Mouse (Mus musculus) layer of hippocampus, adult 8-10 months (tissue): ENCODE measurements around the gene Cyp2d11. TPM values are rescaled to one million over a fixed set of nuclear protein-coding genes. Genes with fewer than 3 reads are reported as not detected.
"Not testable (repeated sequence)": the region's sequence is repeated elsewhere in the genome, so short reads cannot be mapped to it uniquely, and the experiment has no call there.

Source experiments
- DNase-seq, 2 experiments: peaks; one replicate each; pipeline ENCODE4 v3.0.0; 2022; ENCODE audit warnings: low spot score in 2 of 2
- total RNA-seq, 4 experiments: library from RNA; stranded (reverse); gene quantifications; 2 replicates each; pipeline ENCODE4 v1.2.4; 2022

The Cyp2d11 gene
- total RNA-seq, 4 experiments from 2014 or later, result 0.45 TPM; not detected in 3

- no peak for DNase-seq
Measured at GRCm38 (mm10) chr15:82379871-82380713, 13.7 kb downstream of the Cyp2d11 start, which contains the start of gene Cyp2d22. Gene Cyp2d22 (minus strand): TSS chr15:82380260.

GRCm38 (mm10) chr15:82379511-82379870, 14.3 kb downstream of the Cyp2d11 start:
- DNase-seq, result no peak

DNA sequence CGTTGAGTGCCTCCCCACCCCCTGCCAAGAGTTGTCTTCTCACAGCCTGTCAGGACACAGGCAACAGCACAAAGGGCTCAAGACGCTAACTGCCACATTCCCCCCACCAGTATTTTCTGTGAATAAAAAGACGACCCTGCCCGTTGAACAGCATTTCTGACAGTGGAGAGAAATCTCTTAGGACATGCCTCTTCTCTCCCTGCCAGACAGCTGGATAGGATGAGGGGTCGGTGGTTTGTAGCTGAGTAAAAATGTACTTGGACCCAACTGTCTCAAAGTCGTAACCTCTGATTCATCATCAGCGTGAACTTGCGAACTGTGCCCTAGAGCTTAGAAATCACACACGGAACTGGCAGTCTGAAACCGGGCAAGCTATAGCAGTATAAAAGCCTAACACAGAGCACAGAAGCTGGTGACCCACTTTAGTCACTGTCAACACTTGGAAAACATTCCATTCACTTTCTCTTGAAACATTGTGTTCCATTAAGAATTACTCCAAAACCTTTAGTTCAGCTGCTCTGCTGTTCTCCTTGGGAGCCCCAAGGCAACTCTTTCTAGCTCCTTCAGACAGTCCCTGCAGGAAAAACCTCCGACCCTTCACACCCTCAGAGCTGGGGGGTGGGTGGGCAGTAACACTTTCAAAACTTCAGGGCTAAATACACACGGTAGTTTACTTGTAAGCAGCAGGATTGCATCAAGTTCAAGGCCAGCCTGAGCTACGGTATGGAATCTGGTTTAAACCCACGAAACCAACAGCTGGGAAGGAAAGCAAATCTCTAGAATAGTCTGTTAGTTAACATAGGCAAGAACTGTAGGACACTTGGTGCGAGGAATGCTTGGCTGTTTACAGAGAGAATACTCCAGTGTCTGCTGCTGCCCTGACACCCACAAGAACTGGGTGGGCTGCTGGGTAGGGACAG, 15.3 kb downstream of the Cyp2d11 start:
- DNase-seq, result no peak

DNA sequence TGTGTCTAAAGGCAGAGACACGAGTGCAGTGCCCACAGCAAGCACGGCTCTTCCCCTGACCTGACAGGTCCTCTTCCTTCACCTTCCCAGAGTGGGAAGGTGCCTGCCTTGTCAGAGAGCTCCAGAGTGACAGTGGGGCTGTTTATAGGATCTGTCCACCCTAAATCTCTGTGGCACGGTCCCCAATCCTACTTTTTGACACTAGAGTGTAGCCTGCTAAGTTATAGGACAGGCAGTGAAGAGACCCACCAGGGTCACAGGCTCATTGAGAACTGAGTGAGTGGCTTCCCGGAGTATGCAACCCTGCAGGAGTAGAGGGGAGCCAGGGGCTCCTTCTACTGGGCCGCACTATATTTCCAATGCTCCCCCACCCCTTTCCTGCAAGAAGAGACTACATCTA, 16.1 kb downstream of the Cyp2d11 start:
- DNase-seq, result no peak

DNA sequence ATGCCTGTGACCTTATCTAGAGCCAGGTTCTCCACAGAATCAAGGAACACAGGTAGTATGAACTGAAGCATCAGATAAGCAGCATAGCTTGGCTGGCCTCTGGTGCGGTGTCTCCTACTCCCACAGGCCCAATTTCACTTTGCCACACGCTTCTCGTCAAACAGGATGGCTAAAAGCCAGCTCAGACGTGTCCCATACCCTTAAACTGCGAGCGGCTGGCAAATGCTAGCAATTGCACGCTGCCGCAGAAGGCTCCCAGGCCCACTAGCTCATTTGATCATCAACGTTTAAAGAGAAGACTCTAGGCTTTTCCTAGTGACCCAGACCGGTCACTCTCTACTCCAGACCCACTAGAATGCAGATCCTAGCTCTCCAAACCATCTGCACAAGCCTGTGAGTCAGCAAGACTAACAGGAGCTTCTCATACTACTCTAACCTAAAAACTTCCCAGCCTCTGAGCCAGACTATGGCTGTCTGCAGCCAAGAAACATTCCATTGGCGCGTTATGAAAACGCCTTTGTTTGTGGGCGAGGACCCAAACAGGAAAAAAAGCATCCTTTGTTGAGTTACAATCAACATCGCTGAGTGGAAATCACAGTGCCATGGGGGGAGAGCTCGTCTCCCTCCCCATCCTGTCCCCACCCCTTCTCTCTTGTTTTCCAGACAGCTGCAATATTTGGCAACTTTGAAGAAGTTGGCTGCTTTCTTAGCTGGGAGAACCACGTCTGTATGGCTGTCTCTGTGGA, 17.3 kb downstream of the Cyp2d11 start:
- DNase-seq, result peak; percentile 80 to 82

GRCm38 (mm10) chr15:82375855-82376254, 18.0 kb downstream of the Cyp2d11 start:
- DNase-seq, result no peak

DNA sequence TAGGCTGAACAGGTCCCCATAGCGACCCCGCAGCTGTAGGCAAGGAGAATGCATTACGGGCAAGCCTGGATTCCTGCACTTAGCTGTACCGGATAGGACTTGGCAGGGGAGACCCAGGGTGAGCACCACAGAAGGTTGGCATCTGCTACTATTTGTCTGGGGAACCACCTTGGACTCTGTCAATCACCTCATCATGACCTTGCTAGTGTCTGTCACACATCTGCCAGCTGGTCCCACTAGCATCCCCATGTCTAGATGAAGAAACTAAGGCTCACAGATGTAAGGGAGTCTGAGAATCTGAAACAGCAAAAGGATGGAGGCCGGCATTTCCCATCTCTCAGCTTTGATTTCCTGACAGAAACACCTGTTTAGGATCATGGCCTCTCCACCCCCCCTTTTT, 19.4 kb downstream of the Cyp2d11 start:
- no peak for DNase-seq

- no peak for DNase-seq
Measured at GRCm38 (mm10) chr15:82372991-82373390, 20.8 kb downstream of the Cyp2d11 start.

DNA sequence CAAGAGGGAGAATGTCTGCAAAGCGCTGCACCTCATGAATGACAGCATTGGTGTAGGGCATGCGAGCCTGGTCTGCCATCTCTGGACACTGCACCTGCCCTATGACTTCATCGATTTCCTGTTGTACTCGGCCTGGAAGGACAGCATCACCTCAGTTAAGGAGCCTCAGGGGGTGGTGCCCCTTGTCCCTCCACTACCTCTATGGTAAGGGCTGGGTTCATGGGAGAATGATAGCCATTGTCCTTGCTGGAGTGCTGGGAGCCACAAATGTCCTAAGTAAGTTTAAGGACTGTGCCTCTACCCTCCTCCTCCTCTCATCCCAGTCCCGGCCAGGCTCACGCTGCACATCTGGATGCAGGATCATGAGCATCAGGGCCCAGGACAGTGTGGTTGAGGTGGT, 21.4 kb downstream of the Cyp2d11 start:
- no peak for DNase-seq

- no peak for DNase-seq
Measured at GRCm38 (mm10) chr15:82368851-82369250, 25.0 kb downstream of the Cyp2d11 start.

GRCm38 (mm10) chr15:82368146-82368545, 25.7 kb downstream of the Cyp2d11 start:
- DNase-seq, result no peak

- DNase-seq, result not testable (repeated sequence)
Measured at GRCm38 (mm10) chr15:82364561-82364960, 29.3 kb downstream of the Cyp2d11 start.

DNA sequence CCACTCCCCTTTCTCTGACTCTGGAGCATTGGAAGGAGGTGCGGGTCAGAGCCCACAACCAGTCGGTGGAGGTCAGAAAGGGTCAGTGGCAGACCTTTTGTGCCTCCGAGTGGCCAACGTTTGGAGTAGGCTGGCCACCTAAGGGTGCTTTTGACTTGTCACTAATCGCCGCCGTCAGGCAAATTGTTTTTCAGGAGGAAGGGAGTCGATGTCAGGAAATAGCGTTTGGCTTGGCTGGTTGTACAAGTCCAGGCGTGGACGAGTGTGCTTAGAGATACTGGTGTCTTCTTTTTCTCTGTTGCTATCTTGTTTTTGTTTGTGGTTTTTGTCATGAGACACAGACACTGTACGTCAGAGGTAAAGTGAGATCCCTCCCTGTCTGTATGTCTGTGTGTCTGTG, 30.0 kb downstream of the Cyp2d11 start:
- not testable (repeated sequence) for DNase-seq

DNA sequence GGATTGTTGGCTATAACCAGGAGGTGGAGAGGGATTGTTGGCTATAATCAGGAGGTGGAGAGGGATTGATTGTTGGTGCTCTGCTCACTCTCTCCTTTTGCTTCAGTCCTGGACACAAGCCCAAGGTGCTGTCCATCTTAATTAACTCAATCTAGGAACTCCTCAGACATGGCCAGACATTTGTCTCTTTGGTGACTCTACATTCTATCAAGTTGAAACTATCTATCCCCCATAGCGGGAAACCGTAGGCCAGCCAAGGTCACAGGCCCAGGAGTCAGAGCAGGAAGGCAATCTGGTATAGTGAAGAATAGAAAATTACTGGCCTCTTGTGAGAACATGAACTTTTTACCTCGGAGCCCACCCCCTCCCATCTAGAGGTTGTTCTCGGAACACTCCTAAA, 31.6 kb downstream of the Cyp2d11 start:
- DNase-seq, result no peak

DNA sequence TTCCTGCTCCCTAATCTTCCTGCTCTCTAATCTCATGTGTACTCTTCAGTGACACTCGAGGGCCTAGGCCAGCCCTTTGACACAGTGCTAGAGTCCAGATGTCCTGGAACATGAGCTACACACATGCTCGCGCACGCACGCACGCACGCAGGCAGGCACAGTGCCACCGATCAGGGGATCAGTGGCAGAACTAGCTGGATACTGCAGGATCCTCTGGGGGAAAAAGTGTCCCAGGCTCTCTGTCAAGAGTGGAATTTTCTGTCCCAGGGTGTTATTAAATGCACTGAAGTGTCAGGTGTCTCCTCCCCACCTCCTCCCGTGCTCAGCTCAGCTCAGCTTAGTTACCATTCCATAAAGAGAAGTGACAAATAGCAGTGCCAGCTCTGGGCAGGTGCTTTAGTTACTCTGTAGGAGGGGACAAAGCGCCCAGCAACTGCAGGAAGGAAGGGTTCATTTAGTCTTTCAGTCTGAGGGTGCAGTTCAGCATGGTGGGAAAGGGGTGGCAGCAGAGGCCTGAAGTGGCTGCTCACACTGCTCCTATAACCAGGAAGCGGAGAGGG, 32.3 kb downstream of the Cyp2d11 start:
- peak; percentile 2 to 4 for DNase-seq

GRCm38 (mm10) chr15:82358431-82359260, 35.2 kb downstream of the Cyp2d11 start:
- no peak for DNase-seq

- peak; percentile 96 to 97 for DNase-seq
Measured at GRCm38 (mm10) chr15:82354126-82354945, 39.5 kb downstream of the Cyp2d11 start, which contains the start of gene Ndufa6. Gene Ndufa6 (minus strand): TSS chr15:82354322.

GRCm38 (mm10) chr15:82353745-82354113, 40.1 kb downstream of the Cyp2d11 start:
- DNase-seq, result no peak

- DNase-seq, result no peak
Measured at GRCm38 (mm10) chr15:82353078-82353744, 40.6 kb downstream of the Cyp2d11 start.
